Mouse (Mus musculus) layer of hippocampus, adult 9-11 months (tissue): ENCODE results near the gene Shank1.

ENCODE experiments used
- DNase-seq: peaks from one replicate; pipeline ENCODE4 v3.0.0; 2022

Gene Shank1

DNA sequence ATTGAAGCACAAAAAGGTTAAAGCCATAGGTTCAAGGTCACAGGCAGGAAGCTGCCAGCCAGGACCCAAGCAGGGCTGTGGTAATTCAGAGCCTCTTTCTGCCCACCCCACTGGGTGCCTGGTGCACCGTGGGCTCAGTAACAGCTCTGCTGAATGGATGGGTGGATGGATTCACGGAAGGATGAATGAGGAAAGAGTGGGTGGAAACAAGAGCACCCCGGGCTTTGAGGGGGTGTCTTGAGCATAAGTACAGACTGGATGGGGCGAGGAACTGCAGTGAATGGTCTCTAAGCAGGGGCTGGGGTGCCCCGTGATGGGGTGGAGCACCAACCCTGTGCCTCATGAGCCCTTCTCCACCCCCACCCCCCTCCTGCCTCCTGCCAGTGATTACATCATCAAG, 31.7 kb downstream of the Shank1 start:
- DNase-seq, result no peak

DNA sequence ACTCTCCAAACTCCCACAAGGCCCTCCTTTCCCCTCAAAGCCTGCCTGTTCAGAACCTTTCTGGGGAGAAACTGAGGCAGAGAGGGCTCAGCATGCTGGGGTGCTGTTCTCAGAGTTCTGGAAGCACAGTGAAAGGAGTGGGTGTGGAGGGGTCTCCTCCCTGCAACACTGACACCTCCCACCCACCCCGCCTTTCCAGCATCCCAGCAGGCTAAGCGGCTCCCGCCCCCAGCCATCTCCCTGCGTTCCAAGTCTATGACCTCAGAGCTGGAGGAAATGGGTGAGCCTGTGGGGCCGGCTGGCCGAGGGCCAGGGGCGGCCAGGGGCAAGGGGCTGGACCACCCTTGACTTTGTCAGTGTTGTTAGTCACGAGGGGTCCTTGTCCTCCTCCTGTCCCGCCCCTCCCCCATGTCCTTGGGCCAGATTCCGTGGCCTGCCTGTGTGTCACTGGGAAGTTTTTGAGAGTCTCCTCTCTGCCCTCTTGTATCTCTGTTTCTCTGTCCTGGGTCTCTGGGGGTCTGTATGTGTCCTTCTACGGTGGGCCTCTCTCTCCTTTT, 33.5 kb downstream of the Shank1 start:
- DNase-seq, result no peak

DNA sequence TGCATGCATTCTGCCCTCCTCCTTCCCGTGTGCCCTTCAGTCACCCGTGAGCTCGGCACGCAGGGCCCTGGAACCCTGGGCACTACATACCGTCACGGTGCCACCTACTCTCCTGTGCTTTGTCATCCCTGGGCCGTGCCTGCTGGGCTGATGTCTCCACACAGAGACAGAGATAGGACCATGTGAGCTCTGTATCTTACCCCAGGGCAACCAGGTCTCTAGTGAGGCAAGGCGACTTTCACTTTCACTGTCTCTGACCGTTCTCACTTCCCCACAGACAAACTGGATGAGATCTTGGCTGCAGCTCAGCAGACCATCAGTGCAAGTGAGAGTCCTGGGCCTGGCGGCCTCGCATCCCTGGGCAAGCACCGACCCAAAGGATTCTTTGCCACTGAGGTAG, 34.6 kb downstream of the Shank1 start:
- DNase-seq, result no peak

DNA sequence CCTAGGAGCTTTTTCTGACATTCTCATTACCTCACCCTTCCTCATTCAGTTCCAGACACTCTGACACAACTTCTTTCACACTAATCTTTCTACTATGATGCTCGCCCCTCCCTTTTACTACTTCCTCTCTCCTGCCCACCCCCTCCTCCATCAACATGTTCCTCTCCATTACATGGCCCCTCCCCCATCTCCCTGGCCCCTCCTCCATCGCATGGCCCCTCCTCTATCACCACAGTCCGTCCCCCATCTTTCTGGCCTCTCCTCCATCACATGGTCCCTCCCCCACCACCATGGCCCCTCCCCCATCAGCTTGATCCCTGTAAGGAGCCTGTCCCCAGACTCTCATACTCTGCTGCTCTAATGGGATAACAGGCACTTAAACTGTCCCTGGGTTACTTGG, 39.0 kb downstream of the Shank1 start:
- DNase-seq, result no peak

DNA sequence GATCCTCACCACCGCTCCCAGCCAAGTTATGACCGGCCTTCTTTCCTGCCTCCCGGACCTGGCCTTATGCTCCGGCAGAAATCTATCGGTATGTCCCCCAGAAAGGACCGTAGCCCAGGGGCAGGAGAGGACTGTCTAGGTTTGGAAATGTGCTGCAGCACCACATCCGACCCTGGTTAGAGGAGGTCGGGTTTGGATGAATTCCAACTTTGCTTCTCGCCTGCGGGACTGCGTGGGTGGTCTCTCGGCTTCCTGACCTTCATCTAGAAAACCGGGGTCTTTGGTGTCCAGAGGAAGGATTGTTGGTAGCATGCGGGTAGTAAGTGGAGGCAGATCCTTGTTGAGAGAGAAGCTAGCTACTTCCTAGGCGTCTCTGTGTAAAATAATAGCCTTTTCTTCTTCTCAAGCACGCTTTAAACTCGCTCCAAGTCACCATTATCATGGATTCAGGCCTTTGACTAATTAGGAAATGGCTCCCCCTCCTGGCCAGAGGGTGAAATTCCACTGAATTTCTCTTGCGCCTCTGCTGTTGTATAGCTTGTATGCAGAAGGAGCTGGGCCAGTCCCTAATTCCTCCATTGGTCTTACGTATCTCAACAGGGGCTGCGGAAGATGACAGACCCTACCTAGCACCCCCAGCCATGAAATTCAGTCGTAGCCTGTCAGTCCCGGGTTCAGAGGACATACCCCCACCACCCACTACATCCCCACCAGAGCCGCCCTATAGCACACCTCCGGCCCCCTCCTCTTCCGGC, 41.1 kb downstream of the Shank1 start:
- peak; percentile 87 for DNase-seq

DNA sequence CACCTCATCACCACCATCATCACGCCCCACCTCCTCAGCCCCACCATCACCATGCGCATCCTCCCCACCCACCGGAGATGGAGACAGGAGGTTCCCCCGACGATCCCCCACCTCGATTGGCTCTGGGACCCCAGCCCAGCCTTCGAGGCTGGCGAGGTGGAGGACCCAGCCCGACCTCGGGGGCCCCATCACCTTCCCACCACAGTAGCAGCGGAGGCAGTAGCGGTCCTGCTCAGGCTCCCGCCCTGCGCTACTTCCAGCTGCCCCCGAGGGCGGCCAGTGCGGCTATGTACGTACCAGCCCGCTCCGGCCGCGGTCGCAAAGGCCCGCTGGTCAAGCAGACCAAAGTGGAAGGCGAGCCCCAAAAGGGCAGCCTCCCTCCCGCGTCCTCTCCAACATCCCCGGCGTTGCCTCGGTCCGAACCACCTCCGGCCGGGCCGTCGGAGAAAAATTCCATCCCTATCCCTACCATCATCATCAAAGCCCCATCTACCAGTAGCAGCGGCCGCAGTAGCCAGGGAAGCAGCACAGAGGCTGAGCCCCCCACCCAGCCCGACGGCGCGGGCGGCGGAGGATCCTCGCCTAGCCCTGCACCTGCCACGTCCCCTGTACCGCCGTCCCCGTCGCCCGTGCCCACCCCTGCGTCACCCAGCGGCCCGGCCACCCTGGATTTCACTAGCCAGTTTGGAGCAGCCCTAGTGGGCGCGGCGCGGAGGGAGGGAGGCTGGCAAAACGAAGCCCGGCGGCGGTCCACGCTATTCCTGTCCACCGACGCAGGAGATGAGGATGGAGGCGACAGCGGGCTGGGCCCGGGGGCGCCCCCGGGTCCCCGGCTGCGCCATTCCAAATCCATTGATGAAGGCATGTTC, 42.1 kb downstream of the Shank1 start:
- DNase-seq, result no peak

DNA sequence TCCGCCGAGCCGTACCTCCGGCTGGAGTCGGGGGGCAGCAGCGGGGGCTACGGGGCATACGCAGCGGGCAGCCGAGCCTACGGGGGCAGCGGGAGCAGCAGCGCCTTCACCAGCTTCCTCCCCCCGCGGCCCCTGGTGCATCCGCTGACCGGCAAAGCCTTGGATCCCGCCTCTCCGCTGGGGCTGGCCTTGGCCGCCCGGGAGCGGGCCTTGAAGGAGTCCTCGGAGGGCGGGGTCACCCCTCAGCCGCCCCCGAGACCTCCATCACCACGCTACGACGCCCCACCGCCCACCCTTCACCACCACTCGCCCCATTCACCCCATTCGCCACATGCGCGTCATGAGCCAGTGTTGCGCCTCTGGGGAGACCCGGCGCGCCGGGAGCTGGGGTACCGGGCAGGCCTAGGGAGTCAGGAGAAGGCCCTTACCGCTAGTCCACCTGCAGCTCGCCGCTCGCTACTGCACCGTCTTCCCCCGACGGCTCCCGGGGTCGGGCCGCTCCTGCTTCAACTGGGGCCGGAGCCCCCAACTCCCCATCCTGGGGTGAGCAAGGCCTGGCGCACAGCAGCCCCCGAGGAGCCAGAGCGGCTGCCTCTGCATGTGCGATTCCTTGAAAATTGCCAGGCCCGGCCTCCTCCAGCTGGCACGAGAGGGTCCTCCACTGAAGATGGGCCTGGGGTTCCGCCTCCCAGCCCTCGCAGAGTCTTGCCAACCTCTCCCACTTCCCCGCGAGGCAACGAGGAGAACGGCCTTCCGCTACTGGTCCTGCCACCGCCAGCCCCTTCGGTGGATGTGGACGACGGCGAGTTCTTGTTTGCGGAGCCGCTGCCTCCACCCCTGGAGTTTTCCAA, 42.9 kb downstream of the Shank1 start:
- no peak for DNase-seq

DNA sequence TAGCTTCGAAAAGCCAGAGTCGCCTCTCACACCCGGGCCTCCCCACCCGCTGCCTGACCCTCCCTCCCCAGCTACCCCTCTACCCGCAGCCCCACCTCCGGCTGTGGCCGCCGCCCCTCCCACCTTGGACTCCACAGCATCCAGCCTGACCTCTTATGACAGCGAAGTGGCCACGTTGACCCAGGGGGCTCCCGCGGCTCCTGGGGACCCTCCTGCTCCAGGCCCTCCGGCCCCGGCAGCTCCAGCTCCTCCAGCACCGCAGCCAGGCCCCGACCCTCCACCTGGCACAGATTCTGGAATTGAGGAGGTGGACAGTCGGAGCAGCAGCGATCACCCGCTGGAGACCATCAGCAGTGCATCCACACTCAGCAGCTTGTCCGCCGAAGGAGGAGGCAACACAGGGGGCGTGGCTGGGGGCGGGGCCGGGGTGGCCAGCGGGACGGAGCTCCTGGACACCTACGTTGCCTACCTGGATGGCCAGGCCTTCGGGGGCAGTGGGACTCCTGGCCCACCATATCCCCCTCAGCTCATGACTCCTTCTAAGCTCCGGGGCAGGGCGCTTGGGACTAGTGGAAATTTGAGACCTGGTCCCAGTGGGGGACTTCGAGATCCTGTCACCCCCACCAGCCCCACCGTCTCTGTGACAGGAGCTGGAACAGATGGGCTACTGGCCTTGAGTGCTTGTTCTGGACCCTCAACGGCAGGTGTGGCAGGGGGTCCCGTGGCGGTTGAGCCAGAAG, 43.7 kb downstream of the Shank1 start:
- DNase-seq, result no peak

DNA sequence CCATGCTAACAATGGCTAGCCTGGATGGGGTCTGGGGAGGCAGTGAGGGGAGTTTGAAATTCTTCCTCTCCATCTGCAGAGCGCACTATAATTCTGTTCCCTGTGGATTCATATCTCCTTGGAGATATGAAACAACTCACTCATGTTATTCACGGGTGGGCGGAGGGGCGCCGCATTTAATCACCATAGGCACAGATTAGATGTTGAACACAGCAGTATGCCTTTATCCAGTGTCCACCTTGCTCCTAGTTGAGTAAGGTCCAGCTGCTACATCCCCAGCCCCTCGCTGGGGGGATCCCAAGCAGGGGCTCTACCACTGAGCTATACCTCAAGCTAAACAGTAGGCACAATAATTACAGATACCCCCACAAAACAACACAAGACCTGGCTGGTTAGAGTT, 45.4 kb downstream of the Shank1 start:
- DNase-seq, result peak; percentile 38

DNA sequence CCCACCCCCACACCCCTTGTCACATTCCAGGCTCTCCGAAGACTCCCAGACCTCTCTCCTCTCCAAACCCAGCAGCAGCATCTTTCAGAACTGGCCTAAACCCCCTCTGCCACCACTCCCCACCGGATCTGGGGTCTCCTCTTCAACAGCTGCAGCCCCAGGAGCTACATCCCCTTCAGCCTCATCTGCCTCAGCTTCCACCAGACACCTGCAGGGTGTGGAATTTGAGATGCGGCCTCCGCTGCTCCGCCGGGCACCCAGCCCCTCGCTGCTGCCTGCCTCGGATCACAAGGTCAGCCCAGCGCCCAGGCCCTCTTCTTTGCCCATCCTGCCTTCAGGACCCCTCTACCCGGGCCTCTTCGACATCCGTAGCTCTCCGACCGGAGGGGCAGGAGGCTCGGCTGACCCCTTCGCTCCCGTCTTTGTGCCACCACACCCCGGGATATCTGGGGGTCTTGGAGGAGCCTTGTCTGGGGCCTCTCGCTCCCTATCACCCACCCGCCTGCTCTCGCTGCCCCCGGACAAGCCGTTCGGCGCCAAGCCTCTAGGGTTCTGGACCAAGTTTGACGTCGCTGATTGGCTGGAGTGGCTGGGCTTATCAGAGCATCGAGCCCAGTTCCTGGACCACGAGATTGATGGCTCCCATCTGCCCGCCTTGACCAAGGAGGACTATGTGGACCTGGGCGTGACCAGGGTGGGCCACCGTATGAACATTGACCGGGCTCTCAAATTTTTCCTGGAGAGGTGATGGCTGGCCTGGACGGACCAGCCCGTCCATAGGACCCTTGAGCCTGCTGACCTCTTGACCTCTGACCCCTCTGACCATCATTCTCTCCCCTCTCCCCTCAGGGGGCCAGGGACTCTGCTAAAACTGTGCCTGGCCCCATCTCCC, 46.8 kb downstream of the Shank1 start:
- DNase-seq, result no peak

DNA sequence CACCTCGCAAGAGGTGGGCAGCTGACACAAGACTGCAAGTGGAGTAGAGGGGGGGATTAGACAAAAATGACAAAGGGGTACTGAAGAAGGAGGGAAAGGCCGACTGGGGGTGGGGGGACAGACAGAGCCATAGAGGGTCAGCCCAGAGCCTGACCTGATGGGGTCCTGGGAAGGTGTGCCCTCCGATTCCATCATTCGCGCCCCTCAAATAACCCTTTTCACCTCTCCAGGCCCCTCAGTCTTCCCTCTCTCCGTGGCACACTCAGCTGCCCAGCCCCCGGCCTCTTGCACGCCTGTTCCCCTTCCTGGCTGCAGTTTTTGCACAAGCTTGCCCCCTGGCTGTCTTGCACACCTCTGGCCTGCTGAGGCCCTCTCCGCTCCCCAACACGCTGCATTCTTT, 47.5 kb downstream of the Shank1 start:
- DNase-seq, result no peak

DNA sequence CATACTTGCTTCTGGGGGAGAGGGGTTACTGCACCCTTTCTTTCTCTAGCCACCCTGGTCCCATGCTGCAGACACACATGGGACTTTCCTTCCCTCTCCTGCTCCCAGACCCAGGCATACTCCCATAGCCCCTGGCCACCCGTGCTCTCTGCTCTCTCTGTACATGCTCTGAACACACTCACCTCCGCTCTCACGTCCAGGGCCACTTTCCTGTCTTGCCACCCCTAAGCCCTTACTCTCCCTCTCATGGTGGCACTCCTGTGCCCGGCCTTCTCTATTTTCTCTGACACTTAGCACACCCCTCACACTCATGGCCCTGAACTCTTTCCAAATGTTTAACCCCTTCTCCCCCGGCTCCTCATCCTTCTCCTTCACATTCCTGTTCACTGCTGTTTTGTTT, 48.0 kb downstream of the Shank1 start:
- no peak for DNase-seq

DNA sequence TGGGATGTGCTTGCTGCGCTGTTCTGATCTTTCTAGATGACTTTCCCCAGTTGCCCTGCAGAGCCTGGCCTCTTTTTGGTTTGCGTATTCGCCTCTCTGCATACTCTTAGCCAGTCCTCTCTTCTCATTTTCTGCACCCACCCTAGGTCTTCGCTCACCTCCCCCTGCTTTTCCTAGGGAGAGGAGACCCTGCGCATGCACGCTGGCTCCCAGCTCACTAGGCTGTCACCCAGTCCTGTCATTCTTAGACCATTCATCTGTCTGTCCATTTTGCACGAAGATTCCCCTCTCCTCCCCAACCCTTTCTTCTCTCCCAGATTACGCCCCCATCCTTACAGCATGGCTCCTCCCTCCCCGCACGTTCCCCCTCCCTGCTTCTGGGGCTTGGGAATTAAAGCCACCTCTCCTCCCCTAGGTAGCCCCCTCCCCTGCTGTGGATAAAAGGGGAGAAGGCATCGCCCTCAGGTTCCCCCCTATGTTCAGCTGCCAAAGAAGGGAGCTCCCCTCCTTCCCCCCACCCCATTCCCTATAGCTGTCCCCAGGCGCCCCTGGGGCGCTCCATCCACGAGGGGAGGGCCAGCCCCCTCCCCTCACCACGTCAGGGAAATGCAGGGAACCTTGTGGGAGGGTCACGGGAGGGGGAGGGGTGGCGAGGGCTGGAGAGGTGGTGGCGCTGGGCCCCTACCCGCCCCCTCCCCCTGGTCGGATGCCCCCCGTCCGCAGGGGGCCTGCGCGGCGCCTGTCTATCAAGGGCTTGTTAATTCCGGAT, 49.0 kb downstream of the Shank1 start:
- no peak for DNase-seq

DNA sequence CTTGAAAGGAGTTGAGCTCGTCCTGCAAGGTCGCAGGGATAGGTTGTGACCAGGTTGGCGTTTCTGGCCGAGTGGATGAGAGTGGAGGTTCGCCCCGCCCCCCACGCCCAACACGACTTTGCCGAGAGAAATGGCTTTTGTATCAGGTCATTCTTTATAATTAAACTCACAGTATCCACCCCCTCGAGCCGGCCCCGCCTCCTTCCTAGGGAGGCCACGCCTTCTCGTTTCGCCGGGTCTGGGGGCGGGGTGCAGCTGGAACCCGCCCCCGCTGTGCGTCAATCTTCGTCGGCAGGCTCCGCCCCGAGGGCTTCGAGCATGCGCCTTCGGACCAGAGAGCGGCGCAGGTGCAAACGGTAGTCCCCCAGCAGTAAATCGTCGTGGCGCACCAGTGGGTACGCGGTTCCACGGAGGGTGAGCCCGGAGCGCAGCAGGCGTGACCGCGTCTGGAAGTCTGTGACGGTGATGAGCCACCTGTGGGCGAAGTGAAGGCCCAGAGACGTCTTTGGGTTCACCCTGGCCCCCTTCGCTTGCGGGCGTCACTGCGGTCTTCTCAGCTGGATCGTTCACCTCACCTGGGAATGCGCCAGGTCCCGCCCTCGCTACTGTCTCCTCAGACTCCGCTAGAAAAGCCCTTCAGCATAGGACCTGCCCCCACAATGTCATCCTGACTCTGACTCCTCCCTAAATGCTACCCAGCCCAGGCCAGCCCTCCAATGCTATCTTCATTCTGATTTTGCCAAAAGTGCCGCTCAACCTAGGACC, 50.0 kb downstream of the Shank1 start:
- peak; percentile 97 for DNase-seq

DNA sequence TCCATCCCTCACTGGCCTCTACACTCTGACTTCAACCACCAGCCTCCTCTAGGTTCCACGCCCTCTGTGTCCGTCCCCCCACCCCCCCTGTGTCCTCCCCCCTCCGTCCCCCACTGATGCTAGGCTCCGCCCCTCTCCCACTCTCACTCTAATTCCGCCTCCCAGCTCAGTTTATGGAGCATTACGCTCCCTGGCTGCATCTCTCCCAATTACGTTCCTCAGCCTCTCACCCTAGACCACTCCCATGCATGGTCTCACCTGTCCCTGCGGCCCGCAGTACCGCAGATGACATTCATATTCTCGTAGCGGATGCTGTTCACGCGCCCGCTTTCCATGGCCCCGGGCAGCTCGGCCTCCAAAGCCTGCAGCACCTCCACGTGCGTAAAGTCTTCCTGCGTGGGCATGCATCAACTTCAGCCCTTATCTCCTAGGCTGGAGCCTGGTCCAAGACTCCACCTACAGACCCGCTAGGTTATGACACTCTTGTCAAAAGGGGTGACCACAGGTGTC, 50.8 kb downstream of the Shank1 start:
- no peak for DNase-seq

DNA sequence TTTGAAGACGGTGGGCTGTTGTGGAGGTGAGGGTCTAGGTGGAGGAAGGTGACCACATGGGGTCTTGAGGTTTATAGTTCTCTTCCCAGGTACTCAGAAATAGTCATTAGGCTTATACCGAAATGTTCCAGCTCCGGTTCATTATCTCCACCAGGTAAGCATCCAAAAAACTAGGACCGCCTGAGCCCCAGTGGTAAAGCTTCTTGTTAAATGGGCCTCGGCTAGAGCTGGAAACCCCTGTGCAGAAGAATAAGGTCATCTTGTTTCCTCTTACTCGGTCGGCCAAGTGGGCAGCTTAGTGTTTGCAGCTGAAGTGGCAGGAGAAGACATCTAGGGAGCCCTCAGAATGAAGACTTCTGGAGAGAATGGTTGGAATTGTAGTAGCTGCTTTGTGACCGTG, 62.6 kb downstream of the Shank1 start:
- no peak for DNase-seq

DNA sequence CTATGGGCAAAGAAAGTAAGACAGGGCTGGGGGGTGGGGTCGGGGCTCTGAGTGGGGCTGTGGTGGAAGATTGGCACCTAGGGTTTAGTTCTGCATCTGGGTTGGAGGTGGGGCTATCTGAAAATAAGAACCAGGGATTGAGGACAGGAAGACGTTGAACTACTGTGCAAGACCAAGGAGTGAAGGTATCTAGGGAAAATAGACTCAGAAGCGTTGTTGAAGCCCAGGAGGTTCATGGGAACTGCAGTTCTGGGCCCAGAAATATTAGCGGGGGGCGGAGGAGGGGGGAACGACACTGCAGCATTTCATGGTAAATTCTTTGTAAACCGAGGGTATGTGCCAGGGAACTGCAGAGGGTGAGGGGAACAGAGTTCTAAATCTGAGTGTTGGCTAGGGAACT, 63.4 kb downstream of the Shank1 start:
- DNase-seq, result no peak

DNA sequence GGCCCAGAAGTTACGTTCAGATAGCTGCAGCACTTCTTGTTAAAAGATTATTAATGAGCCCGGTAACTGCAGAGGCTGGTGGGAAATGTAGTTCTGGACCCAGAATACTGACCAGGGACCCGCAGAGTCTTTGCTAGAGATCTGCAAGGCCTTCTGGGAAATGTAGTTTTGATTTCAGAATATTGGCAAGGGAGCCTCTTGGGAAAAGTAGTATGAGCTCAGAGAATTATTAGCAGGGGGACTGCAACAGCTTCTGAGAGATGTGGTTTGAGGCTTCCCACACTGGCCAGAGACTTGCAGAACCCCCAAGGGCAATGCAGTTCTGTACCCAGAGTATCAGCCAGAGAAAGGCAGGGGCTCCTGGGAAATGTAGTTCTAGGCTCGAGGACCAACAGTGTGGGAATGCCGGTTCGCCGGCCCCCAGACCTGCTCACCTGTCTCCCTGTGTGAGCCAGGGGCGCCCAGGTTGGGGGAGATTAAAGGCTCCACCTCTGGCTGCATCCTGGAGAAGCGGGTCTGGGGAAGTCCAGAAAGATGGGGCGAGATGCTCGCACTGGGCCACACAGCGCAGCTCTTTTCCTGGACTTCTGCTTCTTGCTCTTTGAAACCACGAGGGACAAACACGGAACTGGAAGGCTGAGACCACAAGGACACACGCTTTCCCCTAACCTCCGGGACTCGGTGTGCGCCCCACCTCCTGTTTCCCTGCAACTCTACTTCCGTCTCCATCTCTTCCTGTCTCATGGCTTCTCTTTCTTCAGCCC, 64.0 kb downstream of the Shank1 start:
- peak; percentile 97 for DNase-seq

DNA sequence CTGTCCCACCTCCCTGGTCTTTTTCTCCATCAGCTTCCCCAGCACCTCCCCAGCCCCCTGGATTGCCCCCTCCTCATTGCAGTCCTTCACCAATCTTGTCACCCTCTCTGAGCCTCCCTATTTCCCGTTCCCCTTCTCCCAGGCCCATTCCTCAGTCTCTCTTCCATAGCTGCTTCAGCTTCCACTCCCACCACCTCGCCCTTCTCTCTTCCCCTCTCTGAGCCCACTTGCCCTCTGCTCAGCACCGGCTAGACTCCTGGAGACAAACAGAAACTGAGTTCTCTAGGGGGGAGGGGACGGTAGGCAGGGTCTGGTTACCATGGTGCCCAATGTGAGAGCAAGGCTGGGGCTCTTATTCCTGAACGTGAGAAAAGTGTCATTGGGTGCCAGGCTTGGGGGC, 64.7 kb downstream of the Shank1 start:
- no peak for DNase-seq
